Mouse (Mus musculus) embryonic fibroblast, embryonic 13.5 days (primary cell): Measurements from ENCODE around the gene Gm45753. TPM values are rescaled to one million over a fixed set of nuclear protein-coding genes. Genes with fewer than 3 reads are reported as not detected.

Experiments used
- H3K27ac ChIP-seq: 2 replicates; pipeline ENCODE4 v1.5.1; 2012; ENCODE audit warnings: low read length, control low read depth, inconsistent platforms; ENCODE audit not compliant: insufficient read depth
- H3K4me1 ChIP-seq: 2 replicates; pipeline ENCODE4 v1.6.1; 2011; ENCODE audit warnings: low read length; ENCODE audit not compliant: control insufficient read depth, insufficient read depth
- H3K4me3 ChIP-seq: 2 replicates; pipeline ENCODE4 v1.5.1; 2011; ENCODE audit warnings: mild to moderate bottlenecking, control low read depth, low read length; ENCODE audit not compliant: insufficient read depth
- CTCF ChIP-seq: IDR thresholded peaks from 2 replicates; pipeline ENCODE4 v1.5.1; 2011; ENCODE audit warnings: mild to moderate bottlenecking, control low read depth, low read length, moderate library complexity, borderline replicate concordance; ENCODE audit not compliant: insufficient read depth
- POLR2A ChIP-seq: IDR thresholded peaks from 2 replicates; pipeline ENCODE4 v1.6.1; 2011; ENCODE audit warnings: low read depth, mild to moderate bottlenecking, control low read depth, low read length, moderate library complexity
- polyA plus RNA-seq: library from polyadenylated mRNA; stranded (reverse); fragments of >200 nt; gene quantifications from 2 replicates; pipeline ENCODE4 v1.2.4, GENCODE M21; 2011; ENCODE audit warnings: low read depth; ENCODE audit not compliant: missing spikeins, insufficient read length

Gm45753 gene
- polyA plus RNA-seq, 1 experiment: not detected

DNA sequence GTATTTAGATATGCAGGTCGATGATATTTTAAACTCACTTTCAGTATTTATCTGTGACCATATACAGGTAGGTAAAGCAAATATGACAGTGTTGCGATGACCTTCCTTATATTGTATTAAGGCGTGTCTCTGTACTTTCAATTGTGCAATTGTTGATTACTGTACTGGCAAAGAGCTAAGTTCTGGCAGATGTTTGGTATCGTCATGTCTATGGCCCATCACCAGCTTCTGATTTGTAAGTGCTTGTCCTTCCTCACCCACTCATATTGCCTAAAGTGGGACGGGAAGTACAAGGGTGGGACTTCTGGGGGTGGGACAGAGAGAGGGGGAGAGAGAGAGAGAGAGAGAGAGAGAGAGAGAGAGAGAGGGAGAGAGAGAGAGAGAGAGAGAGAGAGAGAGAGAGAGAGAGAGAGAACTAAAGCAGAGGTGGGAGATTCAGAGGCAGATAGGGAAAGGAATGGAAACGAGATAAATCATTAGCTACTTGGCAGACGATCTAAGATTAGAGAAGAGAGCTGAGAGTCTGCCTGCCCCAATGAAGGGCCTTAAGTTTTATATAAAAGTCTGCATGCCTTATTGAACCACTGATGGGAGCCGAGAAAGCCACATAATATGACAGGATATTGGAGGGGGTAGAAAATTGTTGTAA, 53.9 kb downstream of the Gm45753 start:
- TF ChIP-seq POLR2A (no peak), CTCF (no peak)
- Histone ChIP-seq H3K27ac (no peak overlapping the region), H3K4me3 (no peak overlapping the region), H3K4me1 (peaks cover 2% of the 10 kb centered on the region; the same call in 1 of the 2 replicates)

DNA sequence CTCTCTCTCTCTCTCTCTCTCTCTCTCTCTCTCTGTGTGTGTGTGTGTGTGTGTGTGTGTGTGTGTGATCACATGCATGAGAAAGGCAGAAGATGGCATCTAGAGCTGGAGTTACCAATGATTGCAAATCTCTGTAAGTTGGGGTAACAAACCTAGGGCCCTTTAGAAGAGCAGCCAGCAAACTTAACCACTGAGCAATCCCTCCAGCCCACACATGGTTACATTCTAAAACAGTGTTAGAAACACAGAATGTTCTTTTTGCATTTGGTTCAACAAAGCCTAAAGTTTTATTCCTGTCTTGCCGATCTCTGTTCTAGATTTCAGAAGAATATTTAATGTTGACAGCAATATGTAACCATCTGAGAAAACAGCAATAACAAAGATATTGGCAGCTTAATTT, 54.7 kb downstream of the Gm45753 start:
- no peak overlapping the region for H3K27ac ChIP-seq
- TF ChIP-seq CTCF (no peak), POLR2A (no peak)
- no peak overlapping the region for H3K4me3 ChIP-seq
- peaks cover 1% of the 10 kb centered on the region; the same call in 1 of the 2 replicates for H3K4me1 ChIP-seq

DNA sequence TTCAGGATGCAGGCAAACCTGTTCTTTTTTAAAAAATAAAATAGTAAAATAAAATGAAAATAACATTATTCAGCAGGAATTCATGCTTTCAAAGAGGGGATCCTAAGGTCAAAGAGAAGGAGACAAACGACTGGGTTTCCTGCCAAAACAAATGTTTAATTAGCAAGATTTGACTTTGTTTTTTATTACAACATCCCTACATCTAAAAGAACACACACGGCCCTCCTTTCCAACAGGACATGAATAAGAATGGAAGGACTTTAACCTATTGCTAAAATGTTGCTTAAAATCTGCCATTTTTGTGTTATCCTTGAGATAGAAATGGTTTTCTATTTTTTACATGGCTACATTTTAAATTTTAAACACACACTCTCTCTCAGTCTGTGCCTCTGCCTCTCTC, 55.2 kb downstream of the Gm45753 start:
- TF ChIP-seq CTCF (no peak), POLR2A (no peak)
- Histone ChIP-seq H3K27ac (no peak overlapping the region), H3K4me1 (no peaks in the 10 kb centered on the region), H3K4me3 (no peak overlapping the region)

DNA sequence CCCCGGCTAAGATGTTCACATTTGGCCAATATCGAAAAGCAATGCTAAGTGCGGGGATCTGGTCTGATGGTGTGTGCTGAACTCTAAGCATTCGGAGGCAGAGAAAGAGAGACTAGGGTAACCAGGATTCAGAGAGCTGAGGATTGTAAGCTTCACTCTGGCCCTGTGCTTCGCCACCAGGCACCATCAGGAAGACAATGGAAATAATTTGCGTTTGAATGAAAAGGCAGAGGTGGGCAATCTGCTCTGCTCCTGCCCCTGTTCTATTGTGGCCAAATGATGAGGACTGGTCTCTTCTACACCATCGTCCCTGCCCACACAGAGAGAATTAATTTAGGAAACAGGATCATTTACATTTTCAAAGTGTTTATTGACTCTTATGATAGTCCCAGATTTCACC, 62.0 kb downstream of the Gm45753 start:
- Histone ChIP-seq H3K27ac (no peak overlapping the region), H3K4me3 (no peak overlapping the region), H3K4me1 (no peaks in the 10 kb centered on the region)
- TF ChIP-seq CTCF (no peak), POLR2A (no peak)

DNA sequence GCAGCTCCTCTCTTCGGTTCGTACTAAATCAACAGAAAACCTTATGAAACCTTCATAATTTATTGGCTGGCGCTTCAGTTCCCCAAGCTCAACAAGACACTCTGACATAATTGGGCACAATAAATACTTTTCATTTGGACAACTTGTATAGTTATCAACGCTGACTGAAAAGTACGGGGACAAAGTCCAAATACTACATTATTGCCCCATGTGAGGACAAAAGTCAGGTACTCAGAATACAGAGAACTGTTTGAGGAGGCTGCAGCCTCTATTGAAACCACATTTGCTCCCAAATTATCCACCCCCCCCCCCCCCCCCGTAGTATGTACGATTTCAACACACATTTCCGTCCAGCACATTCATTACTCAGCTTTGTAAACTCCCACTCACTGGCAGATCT, 68.9 kb downstream of the Gm45753 start:
- no peaks in the 10 kb centered on the region for H3K4me1 ChIP-seq
- TF ChIP-seq POLR2A: no peak
- no peak overlapping the region for H3K4me3 ChIP-seq
- no peak overlapping the region for H3K27ac ChIP-seq

DNA sequence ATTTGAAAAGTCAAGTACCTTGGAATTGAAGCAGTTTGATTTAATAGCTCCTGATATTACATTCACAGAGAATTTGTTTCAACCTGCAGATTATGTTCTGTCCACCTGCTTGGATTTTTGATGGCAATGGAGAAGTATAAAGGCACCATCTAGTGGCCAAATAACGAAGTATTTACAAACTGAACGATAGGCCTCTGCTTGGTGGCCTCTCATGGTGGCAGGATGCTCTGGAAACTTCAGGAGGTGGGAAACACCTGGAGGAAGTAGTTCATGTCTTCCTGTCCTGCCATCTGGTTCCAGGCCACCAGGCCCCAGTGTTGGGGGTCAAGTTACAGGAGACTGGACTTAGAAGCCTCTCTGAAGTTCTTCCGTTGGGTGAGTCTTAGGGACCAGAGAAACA, 70.0 kb downstream of the Gm45753 start:
- no peak overlapping the region for H3K4me3 ChIP-seq
- no peak for TF ChIP-seq POLR2A
- no peak for TF ChIP-seq CTCF
- H3K27ac ChIP-seq: no peak overlapping the region
- no peaks in the 10 kb centered on the region for H3K4me1 ChIP-seq

DNA sequence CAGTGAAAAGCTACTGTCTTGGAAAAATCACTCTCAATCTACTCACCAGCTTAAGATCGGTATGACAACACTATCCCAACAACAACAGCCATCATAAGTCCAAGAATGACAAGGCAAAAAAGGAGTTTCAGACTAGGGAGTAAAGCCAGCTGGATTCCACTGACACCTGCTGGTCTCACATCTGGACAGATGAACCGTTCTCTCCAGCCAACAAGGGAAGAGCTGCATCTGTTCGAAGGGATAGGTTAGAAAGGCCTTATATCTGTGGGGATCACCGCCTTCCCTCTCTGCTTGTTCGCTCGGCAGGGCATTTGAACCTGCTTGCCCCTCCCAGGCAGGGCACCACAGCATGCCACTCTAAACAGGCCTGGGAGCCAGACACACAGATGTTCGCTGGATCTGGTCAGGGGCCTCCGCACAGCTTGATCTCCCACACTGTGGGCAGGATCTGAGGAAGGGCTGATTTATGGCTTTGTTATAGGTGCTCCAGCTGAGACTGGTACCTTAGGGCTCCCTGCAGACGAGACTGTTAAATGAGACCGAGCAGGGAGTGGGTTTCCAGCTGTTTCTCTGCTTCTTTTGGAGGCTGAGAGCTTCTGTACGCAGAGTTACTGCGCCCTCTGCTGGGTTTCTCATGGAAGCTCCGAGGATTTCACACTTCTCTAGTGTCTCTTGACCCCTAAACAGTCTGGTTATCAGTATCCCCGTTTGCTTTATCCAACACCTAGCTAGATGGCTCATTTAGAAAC, 71.9 kb downstream of the Gm45753 start:
- no peaks in the 10 kb centered on the region for H3K4me1 ChIP-seq
- no peak overlapping the region for H3K4me3 ChIP-seq
- TF ChIP-seq POLR2A (no peak), CTCF (no peak)
- H3K27ac ChIP-seq: no peak overlapping the region

DNA sequence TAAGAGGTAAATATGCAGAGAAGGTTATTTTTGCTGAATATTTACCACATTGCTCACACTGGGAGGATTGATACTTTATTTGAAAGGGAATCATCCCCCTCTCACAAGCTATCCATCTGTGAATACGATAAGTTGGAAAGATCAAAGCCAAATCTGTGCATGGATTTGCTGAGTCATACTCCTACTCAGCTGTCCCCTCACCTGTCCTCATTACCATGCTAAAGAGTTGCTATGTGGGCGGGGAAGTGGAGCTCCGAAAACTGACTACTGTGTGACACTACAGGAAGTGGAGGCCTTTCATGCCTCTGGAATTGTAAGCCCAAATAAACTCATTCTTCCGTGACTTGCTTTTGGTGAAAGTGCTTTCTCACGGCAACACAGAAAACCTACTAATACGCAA, 73.0 kb downstream of the Gm45753 start:
- no peaks in the 10 kb centered on the region for H3K4me1 ChIP-seq
- no peak overlapping the region for H3K4me3 ChIP-seq
- H3K27ac ChIP-seq: no peak overlapping the region
- TF ChIP-seq POLR2A: no peak
- TF ChIP-seq CTCF: no peak

DNA sequence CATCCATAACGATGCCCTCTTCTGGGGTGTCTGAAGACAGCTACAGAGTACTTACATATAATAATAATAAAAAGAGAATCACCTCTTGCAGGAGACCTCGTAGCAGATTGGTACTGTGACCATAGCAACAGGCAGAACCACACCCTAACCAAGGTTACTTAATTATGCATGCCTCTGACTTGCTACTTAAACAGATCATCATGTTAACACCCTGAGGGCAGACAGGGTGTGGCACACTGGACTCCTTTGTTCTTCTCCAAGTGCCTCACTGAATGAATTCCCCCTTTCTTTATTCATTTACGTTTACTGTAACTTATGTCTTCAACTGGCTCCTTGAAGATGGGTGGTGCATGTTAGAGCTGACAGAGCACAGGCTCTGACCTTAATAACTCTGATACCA, 75.0 kb downstream of the Gm45753 start:
- TF ChIP-seq CTCF (no peak), POLR2A (no peak)
- Histone ChIP-seq H3K27ac (no peak overlapping the region), H3K4me3 (no peak overlapping the region), H3K4me1 (no peaks in the 10 kb centered on the region)

Other genes starting within 250 kb of the Gm45753 start
- 0.76 TPM in 1 of 2 replicates, not detected in the other for gene Mtnr1a, start 239.3 kb downstream of the Gm45753 start, polyA plus RNA-seq
- not detected in 2 replicates for gene F11, start 46.4 kb downstream of the Gm45753 start, polyA plus RNA-seq
- gene Klkb1, start 13.6 kb downstream of the Gm45753 start, polyA plus RNA-seq: 0.18 and 0.26 TPM in 2 replicates
- gene Cyp4v3, start 24.8 kb upstream of the Gm45753 start, polyA plus RNA-seq: 7.1 and 7.4 TPM in 2 replicates
- 27.7 and 30.2 TPM in 2 replicates for gene Fam149a, start 73.8 kb upstream of the Gm45753 start, polyA plus RNA-seq
- 5.4 and 6.7 TPM in 2 replicates for gene Tlr3, start 102.6 kb upstream of the Gm45753 start, polyA plus RNA-seq
- gene Sorbs2, start 199.3 kb upstream of the Gm45753 start, polyA plus RNA-seq: 18.0 and 28.5 TPM in 2 replicates